Mouse (Mus musculus) intestine, embryonic 14.5 days (tissue): ENCODE measurements around the gene Tsga10. TPM values are rescaled to one million over a fixed set of nuclear protein-coding genes. Genes with fewer than 3 reads are reported as not detected.

Experiments
- ATAC-seq: fragments of 200-750 bp; cut with Nextera tagmentation; replicated peaks from 2 replicates; pipeline ENCODE4 v1.8.0; 2017; ENCODE audit warnings: low read depth, moderate number of reproducible peaks, moderate TSS enrichment, moderate library complexity; ENCODE audit not compliant: low FRiP score, low TSS enrichment
- DNase-seq: peaks from one replicate; pipeline ENCODE4 v3.0.0-alpha.2; 2018; ENCODE audit warnings: low spot score
- H3K27ac ChIP-seq: fragments of 300-500 bp; sonication (generic); 2 replicates; pipeline ENCODE4 v1.5.1; 2014; ENCODE audit warnings: low read depth, mild to moderate bottlenecking, control low read depth
- H3K27me3 ChIP-seq: fragments of 300-500 bp; sonication (generic); replicated peaks from 2 replicates; pipeline ENCODE4 v1.6.1; 2014; ENCODE audit warnings: low read length, control low read depth; ENCODE audit not compliant: control insufficient read depth, insufficient read depth
- H3K36me3 ChIP-seq: fragments of 300-500 bp; sonication (generic); 2 replicates; pipeline ENCODE4 v1.6.1; 2014; ENCODE audit warnings: low read length, control low read depth; ENCODE audit not compliant: control insufficient read depth, insufficient read depth
- H3K4me1 ChIP-seq: fragments of 300-500 bp; sonication (generic); replicated peaks from 2 replicates; pipeline ENCODE4 v1.6.1; 2014; ENCODE audit warnings: low read length, control low read depth, mixed read lengths; ENCODE audit not compliant: control insufficient read depth, insufficient read depth
- H3K4me2 ChIP-seq: fragments of 300-500 bp; sonication (generic); 2 replicates; pipeline ENCODE4 v1.6.1; 2014; ENCODE audit warnings: low read length
- H3K4me3 ChIP-seq: fragments of 300-500 bp; sonication (generic); 2 replicates; pipeline ENCODE4 v1.5.1; 2014; ENCODE audit warnings: low read depth, low read length, control low read depth, mixed read lengths
- H3K9ac ChIP-seq: fragments of 300-500 bp; sonication (generic); 2 replicates; pipeline ENCODE4 v1.6.1; 2014; ENCODE audit warnings: mild to moderate bottlenecking, low read length
- H3K9me3 ChIP-seq: fragments of 300-500 bp; sonication (generic); 2 replicates; pipeline ENCODE4 v1.6.1; 2016; ENCODE audit warnings: low read length, control low read depth; ENCODE audit not compliant: control insufficient read depth
- WGBS: fragments of 180-500 bp; shearing (Covaris S2); extraction: QIAGEN DNeasy Blood & Tissue Kit; methylation state at CpG from one replicate; pipeline ENCODE4 v1.1.7; 2014; 5-methylcytosine and 5-hydroxymethylcytosine counted together
- polyA plus RNA-seq: library from polyadenylated mRNA; unstranded; fragments of >200 nt; fragmentation: Nextera tagmentation; extraction: Ambion mirVana; gene quantifications from 2 replicates; pipeline ENCODE4 v1.2.1, GENCODE M21; 2014

Tsga10 gene
- polyA plus RNA-seq, 1 experiment from 2014 or later, result 4.9 TPM

GRCm38 (mm10) chr1:37884451-37884850 is 18.2 kb upstream of the Tsga10 start:
- H3K27ac ChIP-seq, result no peak overlapping the region
- no peak overlapping the region for H3K9ac ChIP-seq
- no peak for DNase-seq
- WGBS, result 71% methylated on average over 4 of the region's 4 CpGs
- no peak for ATAC-seq
- H3K4me3 ChIP-seq, result no peak overlapping the region
- peaks cover 5% of the 10 kb centered on the region; the same call in 1 of the 2 replicates for H3K4me1 ChIP-seq
- peaks cover 40% of the 10 kb centered on the region for H3K36me3 ChIP-seq
- H3K4me2 ChIP-seq, result no peak overlapping the region
- H3K9me3 ChIP-seq, result no peaks in the 10 kb centered on the region
- no peaks in the 10 kb centered on the region for H3K27me3 ChIP-seq

- WGBS, result 93% methylated on average over 4 of the region's 4 CpGs
- H3K9ac ChIP-seq, result no peak overlapping the region
- no peaks in the 10 kb centered on the region for H3K27me3 ChIP-seq
- no peak overlapping the region for H3K4me2 ChIP-seq
- no peak overlapping the region for H3K27ac ChIP-seq
- H3K4me3 ChIP-seq, result no peak overlapping the region
- ATAC-seq, result no peak
- no peaks in the 10 kb centered on the region for H3K9me3 ChIP-seq
- H3K4me1 ChIP-seq, result no peaks in the 10 kb centered on the region
- no peak for DNase-seq
- peaks cover 51% of the 10 kb centered on the region for H3K36me3 ChIP-seq
These were observed 17.2 kb upstream of the Tsga10 start for GRCm38 (mm10) chr1:37883411-37883810.

- DNase-seq, result no peak
- peaks cover 72% of the 10 kb centered on the region for H3K36me3 ChIP-seq
- WGBS, result 94% methylated on average over 13 of the region's 13 CpGs
- no peak overlapping the region for H3K9ac ChIP-seq
- H3K4me2 ChIP-seq, result no peak overlapping the region
- ATAC-seq, result no peak
- no peaks in the 10 kb centered on the region for H3K27me3 ChIP-seq
- H3K4me3 ChIP-seq, result no peak overlapping the region
- peaks cover 7% of the 10 kb centered on the region; the same call in 1 of the 2 replicates for H3K9me3 ChIP-seq
- H3K27ac ChIP-seq, result no peak overlapping the region
- H3K4me1 ChIP-seq, result 0 out of 2 replicates have a peak, but pooled peaks cover 2% of the 10 kb centered on the region
These were observed 11.7 kb upstream of the Tsga10 start for GRCm38 (mm10) chr1:37877736-37878460.

GRCm38 (mm10) chr1:37873157-37873556 is 6.9 kb upstream of the Tsga10 start:
- H3K4me1 ChIP-seq, result peaks cover 5% of the 10 kb centered on the region; the same call in 1 of the 2 replicates
- peaks cover 7% of the 10 kb centered on the region; the same call in 1 of the 2 replicates for H3K9me3 ChIP-seq

GRCm38 (mm10) chr1:37872131-37873067 is 6.2 kb upstream of the Tsga10 start:
- H3K4me2 ChIP-seq, result peak overlapping the region; percentile 64
- peak overlapping the region; percentile 56 for H3K4me3 ChIP-seq
- H3K36me3 ChIP-seq, result peaks cover 24% of the 10 kb centered on the region
- whole genome bisulfite sequencing, result 5% methylated on average over 33 of the region's 33 CpGs
- H3K9ac ChIP-seq, result peak overlapping the region; percentile 39
- peaks cover 5% of the 10 kb centered on the region; the same call in 1 of the 2 replicates for H3K4me1 ChIP-seq
- peak; percentile 88 for DNase-seq
- H3K9me3 ChIP-seq, result peaks cover 7% of the 10 kb centered on the region; the same call in 1 of the 2 replicates
- peak; percentile 92 for ATAC-seq
- H3K27me3 ChIP-seq, result no peaks in the 10 kb centered on the region
- peak overlapping the region; percentile 49; the same call in 1 of the 2 replicates for H3K27ac ChIP-seq

More at GRCm38 (mm10) chr1:37873157-37873556, 6.9 kb upstream of the Tsga10 start:
- Histone ChIP-seq H3K4me3 (peak overlapping the region; percentile 56; the same call in 1 of the 2 replicates), H3K4me2 (peak overlapping the region; percentile 64), H3K27me3 (no peaks in the 10 kb centered on the region), H3K9ac (no peak overlapping the region), H3K36me3 (peaks cover 31% of the 10 kb centered on the region), H3K27ac (no peak overlapping the region)
- DNase-seq (no peak), ATAC-seq (no peak)
- WGBS, result 82% methylated on average over 4 of the region's 4 CpGs

- H3K4me2 ChIP-seq, result peak within 1 kb of the TSS; percentile 64
- H3K27ac ChIP-seq, result peak within 1 kb of the TSS; percentile 49; the same call in 1 of the 2 replicates
- no peaks in the 10 kb centered on the region for H3K27me3 ChIP-seq
- H3K9ac ChIP-seq, result peak within 1 kb of the TSS; percentile 39
- H3K36me3 ChIP-seq, result peaks cover 17% of the 10 kb centered on the region
- peaks cover 5% of the 10 kb centered on the region; the same call in 1 of the 2 replicates for H3K4me1 ChIP-seq
- peak within 1 kb of the TSS; percentile 56 for H3K4me3 ChIP-seq
- WGBS, result 7% methylated on average over 7 of the region's 7 CpGs
- DNase-seq (peak; percentile 68), ATAC-seq (peak; percentile 79)
- peaks cover 7% of the 10 kb centered on the region; the same call in 1 of the 2 replicates for H3K9me3 ChIP-seq
These were observed 5.5 kb upstream of the Tsga10 start, which contains the start of gene Lipt1 for GRCm38 (mm10) chr1:37871704-37872103. Gene Lipt1, plus strand, starts transcription at chr1:37871738.

- Histone ChIP-seq H3K9me3 (no peaks in the 10 kb centered on the region), H3K27ac (no peak overlapping the region), H3K27me3 (no peaks in the 10 kb centered on the region), H3K36me3 (no peaks in the 10 kb centered on the region), H3K4me1 (peaks cover 5% of the 10 kb centered on the region; the same call in 1 of the 2 replicates), H3K4me3 (no peak overlapping the region), H3K4me2 (no peak overlapping the region), H3K9ac (no peak overlapping the region)
- ATAC-seq, result no peak
- no peak for DNase-seq
- 70% methylated on average over 2 of the region's 2 CpGs for WGBS
These were observed 3.1 kb upstream of the Tsga10 start for GRCm38 (mm10) chr1:37869362-37869761.

- no peak overlapping the region for H3K4me2 ChIP-seq
- H3K9ac ChIP-seq, result no peak overlapping the region
- H3K4me3 ChIP-seq, result no peak overlapping the region
- no peaks in the 10 kb centered on the region for H3K9me3 ChIP-seq
- ATAC-seq (no peak), DNase-seq (no peak)
- H3K27ac ChIP-seq, result no peak overlapping the region
- peaks cover 5% of the 10 kb centered on the region; the same call in 1 of the 2 replicates for H3K4me1 ChIP-seq
- H3K36me3 ChIP-seq, result no peaks in the 10 kb centered on the region
- H3K27me3 ChIP-seq, result no peaks in the 10 kb centered on the region
- WGBS, result 66% methylated on average over 10 of the region's 10 CpGs
These were observed 2.4 kb upstream of the Tsga10 start for GRCm38 (mm10) chr1:37868640-37869039.
